Mouse (Mus musculus) G1E (cell line): ENCODE results near the gene Klhl15.

ENCODE experiments used
- CTCF ChIP-seq: IDR thresholded peaks from 2 replicates; pipeline ENCODE4 v1.5.1; 2012; ENCODE audit warnings: low read depth, low read length, inconsistent platforms, mixed read lengths
- GATA1 ChIP-seq: IDR thresholded peaks from 2 replicates; pipeline ENCODE4 v1.6.1; 2012; ENCODE audit warnings: borderline replicate concordance, low read length, inconsistent platforms, mixed read lengths

- TF ChIP-seq CTCF (no peak), GATA1 (no peak)
These were observed 68.5 kb downstream of the Klhl15 start for GRCm38 (mm10) chrX:94302928-94303327.
